Mouse (Mus musculus) testis, adult 2 months (tissue): ENCODE data around the gene Pianp. TPM values are rescaled to one million over a fixed set of nuclear protein-coding genes. Genes with fewer than 3 reads are reported as not detected.
A peak's percentile ranks its signal among the peaks of the same experiment; 100 is the strongest.

ENCODE experiments used
- H3K27ac ChIP-seq: fragments of 200-500 bp; 2 replicates; pipeline ENCODE4 v1.5.1; 2012; ENCODE audit warnings: low read depth, low read length; ENCODE audit not compliant: control insufficient read depth, insufficient read depth
- H3K27me3 ChIP-seq: fragments of 200-500 bp; 2 replicates; pipeline ENCODE4 v1.6.1; 2012; ENCODE audit warnings: mild to moderate bottlenecking, low read length, moderate library complexity; ENCODE audit not compliant: control insufficient read depth, insufficient read depth
- H3K36me3 ChIP-seq: fragments of 200-500 bp; 2 replicates; pipeline ENCODE4 v1.6.1; 2012; ENCODE audit warnings: mild to moderate bottlenecking, low read length; ENCODE audit not compliant: control insufficient read depth, insufficient read depth
- H3K4me1 ChIP-seq: fragments of 200-500 bp; 2 replicates; pipeline ENCODE4 v1.6.1; 2012; ENCODE audit warnings: low read length; ENCODE audit not compliant: control insufficient read depth, insufficient read depth
- H3K4me3 ChIP-seq: fragments of 200-500 bp; 2 replicates; pipeline ENCODE4 v1.5.1; 2012; ENCODE audit warnings: low read depth, mild to moderate bottlenecking, low read length, moderate library complexity, mixed read lengths; ENCODE audit not compliant: control insufficient read depth
- CTCF ChIP-seq: fragments of 200-500 bp; IDR thresholded peaks from 2 replicates; pipeline ENCODE4 v1.5.1; 2012; ENCODE audit warnings: low read depth, mild to moderate bottlenecking, inconsistent platforms, low read length, moderate library complexity; ENCODE audit not compliant: control insufficient read depth, insufficient read depth, insufficient replicate concordance
- POLR2A ChIP-seq: fragments of 200-500 bp; IDR thresholded peaks from 2 replicates; pipeline ENCODE4 v1.6.1; 2012; ENCODE audit warnings: low read depth, mild to moderate bottlenecking, inconsistent platforms, low read length, moderate library complexity; ENCODE audit not compliant: control insufficient read depth
- polyA plus RNA-seq: library from polyadenylated mRNA; depleted of rRNA; stranded (reverse); fragments of >200 nt; gene quantifications from 2 replicates; pipeline ENCODE4 v1.2.3, GENCODE M21; 2012

Gene Pianp
- polyA plus RNA-seq, 1 experiment: 0.38 TPM

- H3K27ac ChIP-seq: peak within 1 kb of the TSS; percentile 94
- TF ChIP-seq CTCF: no peak
- TF ChIP-seq POLR2A: peak; percentile 47
- H3K4me1 ChIP-seq: peaks cover 5% of the 10 kb centered on the region
- peak within 1 kb of the TSS; percentile 96 for H3K4me3 ChIP-seq
- H3K27me3 ChIP-seq: no peaks in the 10 kb centered on the region
- no peaks in the 10 kb centered on the region; the same call in 1 of the 2 replicates for H3K36me3 ChIP-seq
These were observed 31.3 kb upstream of the Pianp start, which contains the start of gene Cops7a for GRCm38 (mm10) chr6:124965088-124965719. Cops7a (minus strand) TSS chr6:124965538.

DNA sequence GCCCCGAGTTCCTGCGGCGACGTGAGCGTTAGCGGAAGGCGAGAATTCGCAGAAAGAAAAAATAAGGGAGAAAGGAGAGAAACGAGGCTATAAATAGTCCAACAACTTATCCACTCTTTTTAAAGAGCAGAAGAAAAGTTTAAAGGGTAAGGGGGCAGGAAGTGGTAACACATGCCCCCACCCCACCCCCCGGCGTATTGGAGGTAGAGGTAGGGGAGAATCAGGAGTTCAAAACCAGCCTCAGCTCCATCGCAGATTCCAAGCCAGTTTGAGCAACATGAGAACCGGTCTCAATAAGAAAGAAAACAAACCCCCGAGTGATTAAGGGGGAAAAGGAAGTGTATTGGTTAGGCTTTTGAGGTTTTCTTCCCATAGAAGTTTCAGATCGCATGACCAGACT is 30.7 kb upstream of the Pianp start:
- Histone ChIP-seq H3K27ac (peak overlapping the region; percentile 86), H3K4me3 (peak overlapping the region; percentile 96), H3K4me1 (peaks cover 5% of the 10 kb centered on the region), H3K27me3 (no peaks in the 10 kb centered on the region), H3K36me3 (no peaks in the 10 kb centered on the region; the same call in 1 of the 2 replicates)
- TF ChIP-seq CTCF (no peak), POLR2A (no peak)

- Histone ChIP-seq H3K4me1 (peaks cover 5% of the 10 kb centered on the region), H3K27me3 (no peaks in the 10 kb centered on the region), H3K36me3 (no peaks in the 10 kb centered on the region; the same call in 1 of the 2 replicates), H3K27ac (no peak overlapping the region), H3K4me3 (no peak overlapping the region)
- no peak for TF ChIP-seq CTCF
- no peak for TF ChIP-seq POLR2A
These were observed 29.9 kb upstream of the Pianp start for GRCm38 (mm10) chr6:124966466-124967118.

DNA sequence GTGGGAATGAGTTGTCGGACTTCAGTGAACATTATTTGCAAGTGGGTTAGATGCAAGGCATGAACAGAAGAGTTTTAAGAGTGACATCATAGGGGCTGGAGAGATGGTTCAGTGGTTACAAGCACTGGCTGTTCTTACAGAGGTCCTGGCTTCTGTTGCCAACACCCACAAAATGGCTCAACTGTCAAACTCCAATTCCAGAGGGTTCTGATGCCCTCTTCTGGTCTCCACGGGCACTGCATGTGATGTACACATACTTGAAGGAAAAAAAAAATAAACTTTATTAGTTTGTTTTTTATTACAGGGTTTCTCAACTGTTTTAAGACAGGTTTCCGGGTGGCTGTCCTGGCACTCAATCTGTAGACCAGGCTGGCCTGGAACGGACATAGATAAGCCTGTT is 28.7 kb upstream of the Pianp start:
- Histone ChIP-seq H3K4me1 (peaks cover 5% of the 10 kb centered on the region), H3K4me3 (no peak overlapping the region), H3K27me3 (no peaks in the 10 kb centered on the region), H3K36me3 (no peaks in the 10 kb centered on the region; the same call in 1 of the 2 replicates), H3K27ac (no peak overlapping the region)
- TF ChIP-seq CTCF (no peak), POLR2A (no peak)

DNA sequence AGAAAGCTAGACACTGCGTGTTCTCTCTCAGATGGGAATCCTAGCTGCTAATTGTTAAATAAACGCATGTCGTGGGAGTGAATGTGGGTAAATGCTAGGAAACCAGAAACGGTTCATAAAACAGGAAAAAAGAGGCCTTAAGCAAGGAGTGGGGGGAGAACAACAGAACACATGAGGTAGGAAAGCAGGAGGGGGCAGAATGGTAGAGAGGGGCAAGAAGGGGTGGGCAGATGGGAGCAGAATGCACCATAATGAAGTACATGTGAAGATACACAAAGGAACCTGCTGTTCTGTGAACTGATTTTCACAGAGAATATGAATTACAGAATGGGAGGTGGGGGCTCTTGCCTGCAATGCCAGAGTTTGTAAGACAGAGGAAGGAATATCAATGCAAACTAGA is 4.3 kb upstream of the Pianp start:
- Histone ChIP-seq H3K27me3 (0 out of 2 replicates have a peak, but pooled peaks cover 2% of the 10 kb centered on the region), H3K36me3 (no peaks in the 10 kb centered on the region), H3K4me3 (no peak overlapping the region), H3K4me1 (peaks cover 11% of the 10 kb centered on the region), H3K27ac (no peak overlapping the region)
- TF ChIP-seq POLR2A (no peak), CTCF (no peak)

- H3K36me3 ChIP-seq: no peaks in the 10 kb centered on the region
- no peak overlapping the region for H3K27ac ChIP-seq
- peaks cover 17% of the 10 kb centered on the region for H3K4me1 ChIP-seq
- 0 out of 2 replicates have a peak, but pooled peaks cover 2% of the 10 kb centered on the region for H3K27me3 ChIP-seq
- no peak overlapping the region for H3K4me3 ChIP-seq
- TF ChIP-seq CTCF: no peak
- TF ChIP-seq POLR2A: no peak
These were observed 3.1 kb upstream of the Pianp start for GRCm38 (mm10) chr6:124993365-124993764.

GRCm38 (mm10) chr6:124993876-124994275 is 2.6 kb upstream of the Pianp start:
- Histone ChIP-seq H3K4me1 (peaks cover 17% of the 10 kb centered on the region), H3K27ac (no peak overlapping the region), H3K36me3 (no peaks in the 10 kb centered on the region), H3K4me3 (no peak overlapping the region), H3K27me3 (0 out of 2 replicates have a peak, but pooled peaks cover 2% of the 10 kb centered on the region)
- TF ChIP-seq CTCF (peak; percentile 18; the same call in 1 of the 2 replicates), POLR2A (no peak)

GRCm38 (mm10) chr6:124995246-124995645 is 1.2 kb upstream of the Pianp start:
- TF ChIP-seq CTCF (no peak), POLR2A (no peak)
- Histone ChIP-seq H3K4me1 (peaks cover 22% of the 10 kb centered on the region), H3K36me3 (no peaks in the 10 kb centered on the region), H3K4me3 (no peak overlapping the region), H3K27ac (no peak overlapping the region), H3K27me3 (0 out of 2 replicates have a peak, but pooled peaks cover 2% of the 10 kb centered on the region)
